Mouse (Mus musculus): ENCODE measurements around the gene Glis1.
A peak's percentile ranks its signal among the peaks of the same experiment; 100 is the strongest.
"Not testable (repeated sequence)": the region's sequence is repeated elsewhere in the genome, so short reads cannot be mapped to it uniquely, and the experiment has no call there.

Gene Glis1

DNA sequence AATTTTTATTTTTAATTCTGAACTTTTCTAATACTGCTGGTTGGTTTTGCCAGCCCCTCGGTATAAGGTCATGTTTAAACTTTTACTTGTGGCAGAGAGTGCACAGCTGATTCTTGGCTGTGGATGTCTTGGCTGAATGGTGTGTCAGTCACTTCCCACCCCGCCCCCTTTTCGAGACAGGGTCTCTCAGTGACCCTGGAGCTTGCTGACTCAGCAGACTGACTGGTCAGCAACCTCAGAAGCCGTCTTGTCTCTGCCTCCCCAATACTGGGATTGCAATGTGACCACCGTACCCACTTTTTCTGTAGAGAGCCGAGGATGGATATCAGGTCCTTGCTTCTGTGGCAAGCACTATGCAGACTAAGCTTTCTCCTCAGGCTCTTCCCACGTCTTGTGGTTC is 154.2 kb downstream of the Glis1 start:
- DNase-seq, result no peak

GRCm38 (mm10) chr4:107589046-107589445 is 154.7 kb downstream of the Glis1 start:
- no peak for DNase-seq

DNA sequence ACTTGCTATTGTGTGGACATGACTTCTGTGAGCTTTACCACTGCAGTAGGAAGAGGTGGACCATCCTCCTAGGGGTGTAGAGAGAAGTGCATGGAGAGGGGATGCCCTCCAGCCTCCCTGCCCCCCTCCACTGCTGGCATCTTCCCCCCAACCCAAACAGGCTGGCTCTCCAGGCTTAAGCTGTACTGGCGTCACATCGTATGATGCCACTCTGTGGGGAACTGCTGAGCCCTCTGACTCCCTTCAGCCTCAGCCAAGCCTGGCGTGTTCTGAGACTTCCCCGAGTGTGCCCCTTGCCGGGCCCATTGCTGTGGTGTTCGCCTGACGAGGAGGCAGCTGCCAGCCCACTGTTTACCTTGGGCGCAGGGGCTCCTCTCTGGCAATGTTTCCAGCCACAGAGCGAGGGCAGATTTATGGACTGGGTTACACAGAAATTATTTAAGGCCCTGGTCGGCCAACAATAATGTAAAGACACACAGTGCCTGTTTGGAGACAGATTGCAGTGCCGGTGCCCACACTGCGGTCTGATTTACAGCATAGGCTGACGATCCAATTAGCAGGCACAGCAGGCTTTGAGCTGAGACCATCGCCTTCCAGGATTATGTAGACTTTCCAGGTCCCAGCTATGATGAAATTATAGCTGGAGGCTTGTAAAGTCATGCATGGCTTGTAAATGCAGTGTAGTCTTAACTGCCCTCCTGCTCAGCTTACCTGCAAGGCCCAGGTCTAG is 156.6 kb downstream of the Glis1 start:
- no peak for DNase-seq

DNA sequence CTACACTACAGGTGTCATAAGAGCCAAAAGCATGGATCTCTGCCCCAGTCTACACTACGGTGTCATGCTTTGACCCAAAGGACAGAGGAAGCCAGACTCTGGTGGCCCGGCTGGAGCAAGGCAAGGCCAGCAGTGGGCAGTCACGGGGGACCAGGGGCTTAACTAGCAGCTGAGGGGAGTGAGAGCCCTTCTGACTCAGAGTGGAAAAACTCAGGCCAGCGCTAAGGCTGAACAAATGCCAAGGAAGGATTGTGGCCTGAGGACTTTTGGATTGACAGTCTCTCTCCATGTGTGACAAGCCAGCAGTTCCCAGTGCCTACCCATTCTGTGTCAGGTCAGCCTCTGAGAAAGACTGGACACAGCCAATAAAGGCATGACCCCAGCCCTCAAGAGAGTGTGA is 159.0 kb downstream of the Glis1 start:
- no peak for DNase-seq

- DNase-seq, result no peak
Measured at GRCm38 (mm10) chr4:107597226-107597897, 163.0 kb downstream of the Glis1 start.

DNA sequence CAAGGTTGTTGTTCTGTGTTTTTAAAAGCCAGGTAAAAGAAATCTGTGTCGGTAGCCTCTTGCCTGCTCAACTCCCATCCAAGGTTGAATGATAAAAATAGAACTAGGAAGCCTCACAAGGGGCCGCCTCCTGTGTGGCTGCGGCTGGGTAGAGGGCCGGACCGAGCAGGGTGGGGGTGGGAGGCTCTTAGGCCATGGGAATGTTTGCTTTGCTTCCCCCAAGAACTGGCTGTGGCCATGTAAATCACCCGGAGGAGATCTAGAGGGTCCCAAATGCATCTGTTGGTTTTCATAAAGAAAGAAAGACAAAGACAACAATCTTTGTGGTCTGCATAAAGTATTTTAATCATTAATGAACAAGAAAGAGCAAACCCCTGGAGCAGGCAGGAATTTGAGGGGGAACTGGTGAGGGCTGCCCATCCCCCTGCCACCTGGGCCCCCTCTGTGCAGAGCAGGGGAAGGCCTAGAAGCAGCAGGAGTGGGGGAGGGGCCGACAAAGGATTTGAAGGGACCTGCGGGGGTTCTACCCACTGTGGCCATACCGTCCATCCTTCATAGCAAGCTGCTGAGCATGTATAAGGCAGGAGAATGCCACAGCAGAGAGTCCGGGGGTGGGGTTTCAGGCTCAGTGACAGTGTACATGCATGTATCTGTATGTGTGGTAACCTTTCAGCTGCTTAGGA is 163.6 kb downstream of the Glis1 start:
- DNase-seq, result no peak

DNA sequence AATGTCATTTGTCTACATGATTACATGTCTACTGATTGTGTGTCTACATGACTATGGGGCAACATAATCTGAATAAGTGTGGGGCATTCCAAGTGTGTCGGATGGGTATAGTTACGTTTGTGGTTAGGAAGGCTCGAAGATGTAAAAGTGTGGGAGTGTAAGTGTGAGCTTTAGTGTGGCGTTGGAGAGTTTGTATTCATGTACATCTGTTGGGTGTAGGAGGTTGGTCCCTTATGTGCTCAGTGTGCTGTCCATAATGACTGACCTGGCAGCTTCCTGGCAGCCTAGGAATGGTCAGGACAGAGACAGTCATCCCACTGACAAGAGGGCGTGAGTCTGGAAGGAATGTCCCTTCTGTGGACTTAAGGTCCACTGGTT is 164.2 kb downstream of the Glis1 start:
- DNase-seq, result not testable (repeated sequence)

- peak; percentile 40 for DNase-seq
Measured at GRCm38 (mm10) chr4:107602284-107602683, 167.9 kb downstream of the Glis1 start.

DNA sequence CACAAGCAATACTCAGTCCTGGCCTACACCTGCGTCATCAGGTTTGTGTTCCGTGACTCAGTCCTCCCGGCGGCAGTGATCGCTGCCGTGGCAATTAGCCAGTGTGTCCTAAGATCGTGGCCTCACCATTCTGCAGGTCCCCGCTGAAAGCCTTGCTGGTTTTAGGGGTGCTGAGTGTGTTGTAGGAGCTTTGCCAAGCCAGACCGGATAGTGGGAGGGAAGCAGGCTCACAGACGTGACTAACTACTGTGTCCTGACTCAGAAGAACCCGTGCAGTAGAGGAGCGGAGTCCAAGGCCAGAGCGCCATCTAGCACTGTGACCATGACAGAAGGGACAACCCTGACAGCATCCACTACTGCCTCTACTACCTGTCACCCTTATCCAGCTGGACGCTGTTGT is 168.4 kb downstream of the Glis1 start:
- peak; percentile 31 for DNase-seq

DNA sequence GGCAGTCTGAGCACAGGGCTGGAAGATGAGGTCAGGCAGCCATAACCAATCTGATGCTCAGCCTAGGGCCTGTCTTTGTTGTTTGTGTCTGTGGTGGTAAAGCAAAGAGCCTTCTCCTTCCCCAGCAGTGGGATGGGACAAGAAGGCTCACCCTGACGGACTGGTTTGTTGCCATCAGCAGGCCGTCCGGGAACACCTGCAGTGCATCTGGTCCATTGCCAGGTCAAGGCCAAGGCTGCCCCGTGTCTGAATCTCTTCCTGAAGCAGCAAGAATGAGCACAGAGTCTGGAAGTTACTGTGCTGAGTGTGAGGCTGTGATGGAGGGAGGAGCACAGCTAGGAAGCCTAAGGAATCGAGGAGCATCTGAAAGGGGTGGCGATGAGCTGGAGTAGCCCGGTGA is 168.8 kb downstream of the Glis1 start:
- no peak for DNase-seq

- no peak for DNase-seq
Measured at GRCm38 (mm10) chr4:107605964-107606602, 171.7 kb downstream of the Glis1 start.

GRCm38 (mm10) chr4:107609775-107610174 is 175.4 kb downstream of the Glis1 start:
- DNase-seq, result no peak

- DNase-seq, result no peak
Measured at GRCm38 (mm10) chr4:107611888-107612650, 177.7 kb downstream of the Glis1 start.

GRCm38 (mm10) chr4:107617596-107618230 is 183.3 kb downstream of the Glis1 start:
- peak; percentile 21 for DNase-seq

DNA sequence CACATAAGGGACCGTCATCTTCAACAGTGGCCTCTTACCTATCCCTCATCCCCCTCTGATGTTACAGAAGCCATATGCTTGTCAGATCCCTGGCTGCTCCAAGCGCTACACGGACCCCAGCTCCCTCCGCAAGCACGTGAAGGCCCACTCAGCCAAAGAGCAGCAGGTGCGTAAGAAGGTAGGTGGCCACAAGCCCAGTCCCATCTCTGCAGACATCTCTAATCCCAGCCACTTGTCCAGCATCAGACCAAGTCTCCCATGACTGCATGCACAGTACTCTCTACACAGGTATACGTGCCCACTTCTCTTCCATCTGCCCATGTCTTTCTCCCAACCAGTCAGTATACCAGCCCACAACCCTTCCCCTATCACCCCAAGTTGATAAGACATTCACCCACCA is 185.1 kb downstream of the Glis1 start:
- no peak for DNase-seq

GRCm38 (mm10) chr4:107621366-107621765 is 187.0 kb downstream of the Glis1 start:
- no peak for DNase-seq

DNA sequence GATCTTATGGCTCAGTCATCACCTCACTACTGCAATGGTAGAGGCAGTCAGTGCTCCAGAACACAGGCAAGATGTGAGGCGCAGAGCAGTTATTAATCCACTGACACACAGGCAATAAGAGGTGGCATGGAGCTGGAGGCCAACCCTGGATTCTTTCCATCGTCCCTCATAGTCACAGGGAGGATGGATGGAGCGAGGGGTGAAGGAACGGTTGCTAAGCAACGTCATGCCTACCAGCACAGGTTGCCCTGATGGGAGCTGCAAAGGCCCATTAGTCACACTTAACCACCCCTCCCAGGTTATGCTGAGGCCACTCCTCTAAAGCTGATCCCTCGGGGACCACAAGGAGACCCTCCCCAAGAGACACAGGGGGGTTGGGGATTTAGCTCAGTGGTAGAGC is 187.9 kb downstream of the Glis1 start:
- no peak for DNase-seq

GRCm38 (mm10) chr4:107623916-107624315 is 189.5 kb downstream of the Glis1 start:
- DNase-seq, result no peak

GRCm38 (mm10) chr4:107624951-107625350 is 190.6 kb downstream of the Glis1 start:
- DNase-seq, result no peak

DNA sequence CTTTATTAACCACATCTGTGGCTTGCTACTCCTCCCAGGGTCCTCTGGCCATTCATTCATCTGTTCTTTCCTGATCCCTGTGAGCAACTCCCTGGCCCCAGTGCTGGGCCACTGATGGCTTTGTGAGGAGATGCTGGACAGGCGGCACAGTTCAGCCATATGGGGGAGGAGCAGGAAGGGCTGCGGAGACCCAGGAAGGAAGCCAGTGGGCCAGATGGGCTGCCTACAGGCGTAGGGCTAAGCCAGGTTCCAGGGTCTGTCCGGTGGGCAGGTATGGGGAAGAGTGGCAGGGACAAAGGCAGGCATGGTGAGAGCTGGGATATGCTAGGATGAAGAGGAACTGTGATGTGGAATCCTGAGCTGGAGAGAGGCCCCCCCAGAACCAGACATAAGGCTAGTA is 193.8 kb downstream of the Glis1 start:
- DNase-seq, result no peak

GRCm38 (mm10) chr4:107628921-107629411 is 194.6 kb downstream of the Glis1 start:
- DNase-seq, result no peak

DNA sequence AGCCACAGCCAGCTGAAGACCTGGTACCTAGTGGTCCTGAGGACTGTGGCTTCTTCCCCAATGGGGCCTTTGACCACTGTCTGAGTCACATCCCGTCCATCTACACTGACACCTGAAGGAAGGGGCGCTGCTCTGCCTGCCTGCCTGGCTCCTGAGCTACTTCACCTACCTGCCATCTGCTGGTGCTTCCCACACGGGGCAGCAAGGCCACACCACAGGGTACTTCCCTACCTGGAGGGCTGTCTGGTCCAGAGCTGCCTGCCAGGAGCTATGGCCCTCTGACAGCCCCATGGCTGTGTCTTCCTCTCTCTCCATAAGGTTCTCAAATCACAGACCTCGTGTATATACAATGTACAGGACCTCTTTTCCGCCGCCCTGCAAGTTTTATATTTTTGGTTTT is 200.2 kb downstream of the Glis1 start:
- DNase-seq, result no peak
